Mouse (Mus musculus): ENCODE results near the gene Wscd2. TPM values are rescaled to one million over a fixed set of nuclear protein-coding genes. Genes with fewer than 3 reads are reported as not detected.

Wscd2 gene
- polyA plus RNA-seq, 1 experiment from 2014 or later, result 9.1 TPM

Other genes with a start within 250 kb of the Wscd2 start
- 10.8 TPM in 2 replicates for gene Sgsm1, start 179.5 kb upstream of the Wscd2 start, polyA plus RNA-seq (2014; fragmentation: Nextera tagmentation; extraction: Ambion mirVana)
- not detected in 2 replicates for gene Aym1, start 133.0 kb upstream of the Wscd2 start, polyA plus RNA-seq (2014; fragmentation: Nextera tagmentation; extraction: Ambion mirVana)
- 0.98 and 2.2 TPM in 2 replicates for gene Cmklr1, start 160.1 kb downstream of the Wscd2 start, polyA plus RNA-seq (2014; fragmentation: Nextera tagmentation; extraction: Ambion mirVana)
- gene 1700069L16Rik, start 234.4 kb downstream of the Wscd2 start, polyA plus RNA-seq (2014; fragmentation: Nextera tagmentation; extraction: Ambion mirVana), result not detected in 2 replicates
- gene Ficd, start 245.5 kb downstream of the Wscd2 start, polyA plus RNA-seq (2014; fragmentation: Nextera tagmentation; extraction: Ambion mirVana), result 3.3 TPM in 2 replicates

Measured in midbrain, embryonic 11.5 days (tissue).